Mouse (Mus musculus): ENCODE data around the gene Lypd4.

DNA sequence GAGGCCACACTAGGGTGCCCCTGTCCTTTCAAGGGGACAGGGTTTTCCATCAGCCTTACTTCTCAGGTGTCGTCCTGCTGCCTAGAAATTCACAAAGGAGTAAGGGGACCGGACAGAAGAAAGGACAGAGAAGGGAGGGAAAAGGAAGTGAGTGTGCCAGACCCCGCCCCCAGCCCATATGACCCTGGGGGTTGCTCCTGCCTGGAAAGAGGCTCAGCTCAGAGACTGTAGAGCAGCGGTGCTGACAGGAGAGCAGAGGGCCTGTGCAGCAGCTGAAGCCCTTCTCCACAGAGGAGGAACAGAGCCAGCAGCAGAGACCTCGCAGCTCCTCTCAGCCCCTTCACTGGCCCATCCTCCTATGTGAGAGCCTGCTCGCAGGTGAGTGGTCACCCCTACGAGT, 16.0 kb downstream of the Lypd4 start:
- TF ChIP-seq POLR2A (IDR thresholded peaks at IDR 0.05; ENCODE audit: control insufficient read depth, extremely low read depth, insufficient read depth, low read length, poor library complexity) (no peak), CTCF (IDR thresholded peaks at IDR 0.05; ENCODE audit: borderline replicate concordance, control insufficient read depth, extremely low read depth, insufficient read depth, low read length, poor library complexity) (no peak)

Measured in thymus, adult 2 months (tissue).